In the genomic region with DNA sequence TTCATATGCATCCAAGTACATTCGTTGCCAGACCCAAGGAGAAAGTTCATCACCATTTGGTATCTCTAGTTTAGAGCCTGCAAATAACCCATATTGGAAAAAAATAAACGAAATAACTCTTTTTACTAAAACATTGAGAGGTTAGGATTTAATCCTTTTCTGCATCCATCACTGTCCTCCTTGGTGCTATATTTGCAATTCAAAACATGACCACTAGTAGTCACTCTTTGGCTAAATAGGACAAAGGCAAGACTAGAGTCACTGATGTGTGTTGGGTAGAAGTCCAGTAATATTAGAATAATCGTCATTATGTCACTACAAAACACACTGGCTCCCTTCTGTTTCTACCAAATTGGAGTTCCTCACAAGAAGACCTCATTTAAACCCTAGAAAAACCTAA, we compare ENCODE assay signal across 1 mouse cellular context.
TF ChIP-seq lines count a peak whose summit lies in the region.

No protein-coding gene starts in this region.

TF ChIP-seq in MEL, 35 proteins besides CTCF, POLR2A, EP300 and RAD21 (continued from another document):
- TF ChIP-seq MEF2A (IDR thresholded peaks at IDR 0.05; ENCODE audit: extremely low read depth, insufficient replicate concordance, low read depth, low read length, poor library complexity, severe bottlenecking) (no peak), SIN3A (IDR thresholded peaks at IDR 0.05; ENCODE audit: low read length) (no peak), ZC3H11A (IDR thresholded peaks at IDR 0.05; ENCODE audit: low read depth, low read length) (no peak), TBP (IDR thresholded peaks at IDR 0.05; ENCODE audit: low read depth, low read length) (no peak), E2F4 (IDR thresholded peaks at IDR 0.05; ENCODE audit: borderline replicate concordance, low read depth, low read length) (no peak), MYB (IDR thresholded peaks at IDR 0.05; ENCODE audit: low read depth, low read length) (no peak), ELF1 (IDR thresholded peaks at IDR 0.05; ENCODE audit: low read depth, low read length) (no peak), UBTF (IDR thresholded peaks at IDR 0.05; ENCODE audit: borderline replicate concordance, insufficient read depth, low read depth, low read length) (no peak), ZNF384 (IDR thresholded peaks at IDR 0.05; ENCODE audit: low read depth, low read length) (no peak), SMC3 (IDR thresholded peaks at IDR 0.05; ENCODE audit: low read depth, low read length) (no peak)
